Mouse (Mus musculus) gastrocnemius, adult 8-10 months (tissue): ENCODE measurements around the gene Uchl5. TPM values are rescaled to one million over a fixed set of nuclear protein-coding genes. Genes with fewer than 3 reads are reported as not detected.

Experiments
- DNase-seq, 2 experiments: peaks; one replicate each; pipeline ENCODE4 v3.0.0; 2022; ENCODE audit warnings: low spot score in 2 of 2
- total RNA-seq, 4 experiments: library from RNA; stranded (reverse); gene quantifications; 2 replicates each; pipeline ENCODE4 v1.2.4; 2022

Uchl5 gene
- total RNA-seq = 10 to 100 TPM; 19.7 to 25.1 (median 22.2) TPM

- peak; percentile 95 to 97 for DNase-seq
Measured at GRCm38 (mm10) chr1:143776446-143777411, at the start of gene Uchl5, which contains the start of gene Trove2. TSS of gene Uchl5 (plus strand) at chr1:143777272. TSS of gene Trove2 (minus strand) at chr1:143777068.

GRCm38 (mm10) chr1:143727701-143728445 is 49.2 kb upstream of the Uchl5 start:
- DNase-seq = no peak

GRCm38 (mm10) chr1:143730899-143731298 is 46.2 kb upstream of the Uchl5 start:
- DNase-seq = no peak

- DNase-seq = no peak
Measured at GRCm38 (mm10) chr1:143731691-143732090, 45.4 kb upstream of the Uchl5 start.

- no peak for DNase-seq
Measured at GRCm38 (mm10) chr1:143733914-143734410, 43.1 kb upstream of the Uchl5 start.

- no peak for DNase-seq
Measured at GRCm38 (mm10) chr1:143738811-143739210, 38.3 kb upstream of the Uchl5 start.

GRCm38 (mm10) chr1:143739361-143740350 is 37.4 kb upstream of the Uchl5 start:
- DNase-seq = peak; percentile 58 to 79

- DNase-seq = no peak
Measured at GRCm38 (mm10) chr1:143740581-143740980, 36.5 kb upstream of the Uchl5 start.

- DNase-seq = no peak
Measured at GRCm38 (mm10) chr1:143741331-143741730, 35.7 kb upstream of the Uchl5 start.

- no peak for DNase-seq
Measured at GRCm38 (mm10) chr1:143742186-143742585, 34.9 kb upstream of the Uchl5 start.

GRCm38 (mm10) chr1:143745871-143746270 is 31.2 kb upstream of the Uchl5 start:
- DNase-seq = no peak

GRCm38 (mm10) chr1:143762159-143762558 is 14.9 kb upstream of the Uchl5 start:
- no peak for DNase-seq

GRCm38 (mm10) chr1:143764443-143764842 is 12.6 kb upstream of the Uchl5 start:
- no peak for DNase-seq

- no peak for DNase-seq
Measured at GRCm38 (mm10) chr1:143765801-143766200, 11.3 kb upstream of the Uchl5 start.

- no peak for DNase-seq
Measured at GRCm38 (mm10) chr1:143766238-143766637, 10.8 kb upstream of the Uchl5 start.

GRCm38 (mm10) chr1:143770444-143771109 is 6.5 kb upstream of the Uchl5 start:
- no peak for DNase-seq

- DNase-seq = no peak
Measured at GRCm38 (mm10) chr1:143773082-143773481, 4.0 kb upstream of the Uchl5 start.

GRCm38 (mm10) chr1:143773909-143774308 is 3.2 kb upstream of the Uchl5 start:
- no peak for DNase-seq

- DNase-seq = peak in 1 of 2 experiments; percentile 3
Measured at GRCm38 (mm10) chr1:143777558-143778218, 616 bp downstream of the Uchl5 start.
